Mouse (Mus musculus): ENCODE results near the gene Espnl. TPM values are rescaled to one million over a fixed set of nuclear protein-coding genes. Genes with fewer than 3 reads are reported as not detected.

Gene Espnl
- 0.04 TPM in 1 of 2 replicates, not detected in the other for polyA plus RNA-seq (2015; fragmentation: Nextera tagmentation; extraction: Ambion mirVana)

DNA sequence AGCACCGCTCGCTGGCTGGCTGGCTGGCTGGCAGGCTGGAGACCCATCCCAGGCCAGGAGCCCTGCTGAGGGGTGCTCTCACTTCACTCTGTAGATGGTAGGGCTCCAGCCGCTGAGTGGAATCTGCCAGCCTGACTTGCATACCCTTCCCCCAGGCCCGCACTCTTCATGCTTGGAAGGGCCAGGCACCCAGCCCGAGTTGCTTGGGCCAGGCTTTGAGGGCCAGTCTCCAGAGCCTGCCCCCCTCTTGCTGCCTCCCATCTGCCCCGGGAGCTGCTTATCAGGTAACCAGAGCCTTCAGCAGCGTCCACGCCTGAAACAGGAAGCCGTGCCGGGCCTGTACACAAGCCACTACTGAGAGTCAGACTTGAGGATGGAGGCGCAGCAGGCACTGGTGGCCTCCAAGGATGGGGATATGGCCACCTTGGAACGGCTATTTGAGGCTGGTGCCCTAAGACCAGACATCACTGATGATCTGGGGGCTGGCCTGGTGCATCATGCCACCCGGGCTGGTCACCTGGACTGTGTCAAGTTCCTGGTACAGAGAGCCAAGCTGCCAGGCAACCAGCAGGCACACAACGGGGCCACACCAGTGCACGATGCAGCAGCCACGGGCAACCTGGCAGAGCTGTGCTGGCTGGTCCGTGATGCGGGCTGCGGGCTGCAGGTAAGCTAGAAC is at the start of gene Espnl:
Gene Espnl, plus strand, starts transcription at position 316 of the 679 bp plus-strand sequence.
- Histone ChIP-seq H3K9ac (replicated peaks) (0 out of 2 replicates have a peak within 1 kb of the TSS, but pooled peaks have one; percentile 11), H3K27ac (ENCODE audit: low read depth) (no peak within 1 kb of the TSS), H3K9me3 (ENCODE audit: low read length) (no peaks in the 10 kb centered on the region), H3K4me1 (ENCODE audit: insufficient read depth) (no peaks in the 10 kb centered on the region; the same call in 1 of the 2 replicates), H3K4me3 (ENCODE audit: low read depth, low read length) (no peak within 1 kb of the TSS), H3K4me2 (ENCODE audit: low read depth, low read length) (no peak within 1 kb of the TSS), H3K36me3 (replicated peaks; ENCODE audit: insufficient read depth, low read length) (peaks cover 4% of the 10 kb centered on the region; the same call in 1 of the 2 replicates), H3K27me3 (ENCODE audit: insufficient read depth, low read length) (no peaks in the 10 kb centered on the region)
- peak; percentile 41 for ATAC-seq
- DNase-seq: no peak
- TF ChIP-seq CTCF (IDR thresholded peaks at IDR 0.05; ENCODE audit: low read depth) (no peak), EP300 (IDR thresholded peaks at IDR 0.05; ENCODE audit: low read depth) (no peak)
- 45% methylated on average over 19 of the region's 19 CpGs for WGBS (ENCODE audit: insufficient replicate concordance)

DNA sequence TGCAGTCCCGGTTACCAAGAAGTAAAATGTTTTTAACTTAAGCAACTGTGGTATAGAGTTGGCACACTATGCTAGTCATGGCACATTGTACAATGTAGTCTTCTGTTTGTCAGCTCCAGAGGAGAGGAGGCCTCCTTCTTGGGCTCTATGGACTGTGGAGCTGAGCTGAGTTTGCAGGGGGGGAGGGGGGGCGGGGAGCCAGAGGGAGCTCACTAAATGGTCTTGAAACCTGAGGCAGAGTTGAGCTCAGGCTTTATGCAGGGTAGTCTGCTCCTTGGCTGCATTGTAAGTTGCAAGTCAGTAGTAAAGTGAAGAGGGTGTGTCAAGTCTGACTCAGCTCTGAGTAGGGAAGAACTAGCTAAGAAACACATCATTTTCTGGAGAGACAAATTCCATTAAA is 49.6 kb upstream of the Espnl start:
- DNase-seq (no peak), ATAC-seq (no peak)
- Histone ChIP-seq H3K4me2 (ENCODE audit: low read depth, low read length) (no peak overlapping the region), H3K27ac (ENCODE audit: low read depth) (no peak overlapping the region), H3K4me3 (ENCODE audit: low read depth, low read length) (no peak overlapping the region), H3K27me3 (ENCODE audit: insufficient read depth, low read length) (no peaks in the 10 kb centered on the region), H3K4me1 (ENCODE audit: insufficient read depth) (no peaks in the 10 kb centered on the region), H3K9me3 (ENCODE audit: low read length) (no peaks in the 10 kb centered on the region), H3K36me3 (replicated peaks; ENCODE audit: insufficient read depth, low read length) (peaks cover 24% of the 10 kb centered on the region), H3K9ac (replicated peaks) (no peak overlapping the region)
- no peak for TF ChIP-seq CTCF (IDR thresholded peaks at IDR 0.05; ENCODE audit: low read depth)
- TF ChIP-seq EP300 (IDR thresholded peaks at IDR 0.05; ENCODE audit: low read depth): no peak
- WGBS (ENCODE audit: insufficient replicate concordance): 84% methylated on average over 2 of the region's 2 CpGs

DNA sequence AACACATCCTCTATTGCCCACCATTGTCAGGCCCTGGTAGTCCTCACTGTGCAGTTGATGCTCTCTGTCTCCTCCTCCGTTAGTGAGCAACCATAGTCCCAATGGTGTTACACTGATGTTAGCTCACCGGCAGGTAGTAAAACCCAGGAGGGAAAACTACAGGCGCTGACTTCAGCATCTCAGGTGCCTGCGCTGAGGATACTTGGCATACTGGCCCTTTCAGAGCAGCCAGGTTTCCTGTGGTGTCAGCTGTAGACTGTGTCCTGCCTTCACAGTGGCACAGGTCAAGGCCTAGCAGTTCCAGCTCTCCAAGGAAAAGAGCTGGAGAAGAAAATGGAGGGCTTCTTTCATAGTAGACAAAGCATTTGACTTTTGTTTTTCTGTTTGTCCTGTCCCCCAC is 45.3 kb upstream of the Espnl start:
- ATAC-seq: no peak
- WGBS (ENCODE audit: insufficient replicate concordance): 91% methylated on average over 4 of the region's 4 CpGs
- Histone ChIP-seq H3K27me3 (ENCODE audit: insufficient read depth, low read length) (no peaks in the 10 kb centered on the region), H3K9ac (replicated peaks) (no peak overlapping the region), H3K4me2 (ENCODE audit: low read depth, low read length) (no peak overlapping the region), H3K4me1 (ENCODE audit: insufficient read depth) (no peaks in the 10 kb centered on the region), H3K4me3 (ENCODE audit: low read depth, low read length) (no peak overlapping the region), H3K27ac (ENCODE audit: low read depth) (no peak overlapping the region), H3K9me3 (ENCODE audit: low read length) (no peaks in the 10 kb centered on the region), H3K36me3 (replicated peaks; ENCODE audit: insufficient read depth, low read length) (peaks cover 46% of the 10 kb centered on the region)
- TF ChIP-seq EP300 (IDR thresholded peaks at IDR 0.05; ENCODE audit: low read depth): no peak
- no peak for TF ChIP-seq CTCF (IDR thresholded peaks at IDR 0.05; ENCODE audit: low read depth)
- no peak for DNase-seq

DNA sequence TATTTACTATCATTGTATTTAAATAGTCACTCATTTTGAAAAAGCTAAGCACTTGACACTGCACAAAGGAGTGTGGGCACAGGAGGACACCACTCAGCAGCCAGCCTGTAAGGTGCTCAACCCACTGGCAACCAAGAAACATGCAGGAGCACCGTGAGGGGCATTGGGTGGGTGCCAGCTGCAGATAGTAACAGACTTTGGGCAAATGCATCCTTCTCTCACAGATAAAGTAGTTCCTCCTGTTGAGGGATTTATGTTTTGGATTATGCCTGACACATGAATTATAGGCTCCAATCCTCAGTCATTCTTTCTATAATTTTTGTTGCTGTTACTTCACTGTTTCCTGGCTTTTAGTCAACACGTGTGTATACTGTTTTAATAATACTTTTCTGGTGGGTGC is 44.4 kb upstream of the Espnl start:
- DNase-seq (no peak), ATAC-seq (no peak)
- 70% methylated on average over 2 of the region's 2 CpGs for WGBS (ENCODE audit: insufficient replicate concordance)
- no peaks in the 10 kb centered on the region for H3K4me1 ChIP-seq (ENCODE audit: insufficient read depth)
- H3K27ac ChIP-seq (ENCODE audit: low read depth): no peak overlapping the region
- H3K4me3 ChIP-seq (ENCODE audit: low read depth, low read length): no peak overlapping the region
- no peaks in the 10 kb centered on the region for H3K27me3 ChIP-seq (ENCODE audit: insufficient read depth, low read length)
- TF ChIP-seq CTCF (IDR thresholded peaks at IDR 0.05; ENCODE audit: low read depth) (no peak), EP300 (IDR thresholded peaks at IDR 0.05; ENCODE audit: low read depth) (no peak)
- H3K9ac ChIP-seq (replicated peaks): no peak overlapping the region
- no peak overlapping the region for H3K4me2 ChIP-seq (ENCODE audit: low read depth, low read length)
- no peaks in the 10 kb centered on the region for H3K9me3 ChIP-seq (ENCODE audit: low read length)
- H3K36me3 ChIP-seq (replicated peaks; ENCODE audit: insufficient read depth, low read length): peaks cover 46% of the 10 kb centered on the region

DNA sequence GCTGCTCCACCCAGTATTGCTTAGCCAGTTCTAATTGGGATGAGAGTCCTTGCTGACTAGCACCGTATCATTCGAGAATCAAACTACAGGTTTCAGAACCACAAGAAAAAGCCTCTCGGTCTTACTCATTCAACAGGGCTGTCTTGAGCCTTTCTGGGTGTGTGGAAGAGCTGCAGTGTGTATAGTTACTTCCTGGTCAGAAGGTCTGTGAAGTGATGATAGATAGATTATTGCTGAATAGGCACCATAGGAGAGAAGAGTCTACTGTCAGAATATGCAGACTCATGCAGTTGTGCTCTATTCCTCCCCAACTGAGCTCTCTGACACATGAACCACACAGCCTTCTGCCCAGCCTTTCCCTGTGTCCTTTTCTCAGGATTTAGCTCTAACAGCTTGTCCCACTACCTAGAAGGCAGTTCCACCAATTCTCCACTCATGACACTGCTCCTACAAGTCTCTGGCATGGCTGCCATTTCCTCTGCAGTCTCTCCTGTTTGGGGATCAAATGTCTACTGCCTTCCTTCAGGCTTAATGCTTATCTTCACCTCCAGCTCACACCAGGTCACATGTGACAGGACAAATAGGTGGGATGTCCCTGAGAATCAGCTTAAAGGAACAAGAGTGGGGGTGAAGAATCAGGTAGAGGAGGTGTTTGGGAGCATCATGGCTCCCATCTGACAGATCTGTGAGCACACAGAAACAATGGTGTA is 43.3 kb upstream of the Espnl start:
- TF ChIP-seq CTCF (IDR thresholded peaks at IDR 0.05; ENCODE audit: low read depth): no peak
- Histone ChIP-seq H3K27me3 (ENCODE audit: insufficient read depth, low read length) (no peaks in the 10 kb centered on the region), H3K4me3 (ENCODE audit: low read depth, low read length) (no peak overlapping the region), H3K4me1 (ENCODE audit: insufficient read depth) (no peaks in the 10 kb centered on the region), H3K36me3 (replicated peaks; ENCODE audit: insufficient read depth, low read length) (peaks cover 51% of the 10 kb centered on the region), H3K9me3 (ENCODE audit: low read length) (no peaks in the 10 kb centered on the region), H3K4me2 (ENCODE audit: low read depth, low read length) (no peak overlapping the region), H3K27ac (ENCODE audit: low read depth) (peak overlapping the region; percentile 57; the same call in 1 of the 2 replicates), H3K9ac (replicated peaks) (no peak overlapping the region)
- DNase-seq (no peak), ATAC-seq (peak; percentile 79)
- 86% methylated on average over 3 of the region's 3 CpGs for WGBS (ENCODE audit: insufficient replicate concordance)

DNA sequence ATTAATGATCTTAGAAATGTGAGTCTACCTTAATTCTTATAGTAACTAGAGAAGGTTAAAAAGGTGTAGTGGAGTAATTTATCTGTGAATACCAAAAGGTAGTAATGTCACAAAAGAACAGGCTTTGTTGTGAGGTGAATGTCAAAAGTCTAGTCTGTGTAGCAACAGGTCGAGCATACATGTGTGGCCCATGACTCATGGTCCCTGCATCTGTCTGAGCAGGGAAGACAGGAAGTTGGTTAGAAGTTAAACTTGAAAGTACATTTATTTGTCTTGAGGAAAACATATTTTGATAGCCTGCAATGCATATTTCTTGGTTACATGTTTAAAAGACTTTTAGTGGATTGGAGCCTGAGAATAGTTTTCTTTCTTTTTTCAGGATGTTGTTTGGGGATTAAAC is 42.7 kb upstream of the Espnl start:
- Histone ChIP-seq H3K27me3 (ENCODE audit: insufficient read depth, low read length) (no peaks in the 10 kb centered on the region), H3K9me3 (ENCODE audit: low read length) (no peaks in the 10 kb centered on the region), H3K36me3 (replicated peaks; ENCODE audit: insufficient read depth, low read length) (peaks cover 55% of the 10 kb centered on the region), H3K4me1 (ENCODE audit: insufficient read depth) (no peaks in the 10 kb centered on the region), H3K4me3 (ENCODE audit: low read depth, low read length) (no peak overlapping the region), H3K27ac (ENCODE audit: low read depth) (no peak overlapping the region; the same call in 1 of the 2 replicates), H3K9ac (replicated peaks) (no peak overlapping the region), H3K4me2 (ENCODE audit: low read depth, low read length) (no peak overlapping the region)
- DNase-seq (no peak), ATAC-seq (no peak)
- WGBS (ENCODE audit: insufficient replicate concordance): 55% methylated on average over 1 of the region's 1 CpGs
- TF ChIP-seq CTCF (IDR thresholded peaks at IDR 0.05; ENCODE audit: low read depth) (no peak), EP300 (IDR thresholded peaks at IDR 0.05; ENCODE audit: low read depth) (no peak)
